Comparison of ENCODE assay signal across 15 mouse cellular contexts in genomic region chr19:7508026-7508425, GRCm38 (mm10). TPM values are rescaled to one million over a fixed set of nuclear protein-coding genes. Genes with fewer than 3 reads are reported as not detected.
DNase-seq lines count a peak whose midpoint lies in the region; ATAC-seq and TF ChIP-seq lines count a peak whose summit lies in the region.
"Had no signal": no experiment of that assay in that cellular context is flagged by ENCODE, and none has a peak within 500 bp of the region (broad histone marks: within the 10 kb centered on the region; RNA-seq: fewer than 3 reads in every experiment).

No protein-coding gene starts in this region.

- no peak for ATAC-seq in stomach, postnatal 0 days (ENCODE audit: low FRiP score, low TSS enrichment)
- ATAC-seq in hindbrain, embryonic 11.5 days (ENCODE audit: low FRiP score) = no peak
- ATAC-seq: forebrain, embryonic 14.5 days; hindbrain, embryonic 16.5 days had no signal

- no peak for TF ChIP-seq EP300 in MEL (IDR thresholded peaks at IDR 0.05; ENCODE audit: low read depth in 1 of 2, low read length in 2 of 2)
- no peak for TF ChIP-seq EP300 in stomach, postnatal 0 days (optimal IDR thresholded peaks at IDR 0.05)

- H3K27ac ChIP-seq in layer of hippocampus, adult 2 months = no peak overlapping the region
- H3K27ac ChIP-seq in MEL (ENCODE audit: control insufficient read depth, low read depth, low read length) = no peak overlapping the region
- H3K27ac ChIP-seq in stomach, postnatal 0 days (replicated peaks) = no peak overlapping the region
- H3K27ac ChIP-seq in hindbrain, embryonic 11.5 days (ENCODE audit: low read depth, low read length) = no peak overlapping the region
- H3K27ac ChIP-seq: limb, embryonic 13.5 days had no signal

- TF ChIP-seq RAD21 in MEL (IDR thresholded peaks at IDR 0.05; ENCODE audit: low read depth, low read length) = peak; percentile 16

- no peaks in the 10 kb centered on the region for H3K27me3 ChIP-seq in MEL (ENCODE audit: control insufficient read depth in 1 of 2, insufficient read depth in 2 of 2, low read length in 2 of 2)
- H3K27me3 ChIP-seq in stomach, postnatal 0 days (ENCODE audit: control insufficient read depth, insufficient read depth, low read length) = no peaks in the 10 kb centered on the region
- no peaks in the 10 kb centered on the region for H3K27me3 ChIP-seq in hindbrain, embryonic 11.5 days (ENCODE audit: control insufficient read depth, insufficient read depth, low read length)
- H3K27me3 ChIP-seq: limb, embryonic 13.5 days had no signal

- no peaks in the 10 kb centered on the region; a peak in 1 of 4 replicates for H3K4me1 ChIP-seq in MEL (ENCODE audit: control insufficient read depth in 1 of 2, insufficient read depth in 2 of 2, low read length in 2 of 2)
- H3K4me1 ChIP-seq in stomach, postnatal 0 days (replicated peaks; ENCODE audit: control insufficient read depth, insufficient read depth) = no peaks in the 10 kb centered on the region
- H3K4me1 ChIP-seq in hindbrain, embryonic 11.5 days (replicated peaks; ENCODE audit: control insufficient read depth, insufficient read depth, low read length) = no peaks in the 10 kb centered on the region

- no peak overlapping the region for H3K4me2 ChIP-seq in stomach, postnatal 0 days (replicated peaks; ENCODE audit: low read depth)
- no peak overlapping the region for H3K4me2 ChIP-seq in hindbrain, embryonic 11.5 days (replicated peaks; ENCODE audit: low read depth, low read length)
- H3K4me2 ChIP-seq: limb, embryonic 13.5 days had no signal

- WGBS in stomach, postnatal 0 days = 83% methylated on average over 4 of the region's 4 CpGs
- WGBS in hindbrain, embryonic 11.5 days = 70% methylated on average over 4 of the region's 4 CpGs

- TF ChIP-seq POLR2A in MEL (IDR thresholded peaks at IDR 0.05; ENCODE audit: control insufficient read depth in 1 of 2, insufficient read depth in 1 of 2, low read depth in 1 of 2, low read length in 2 of 2, poor library complexity in 1 of 2) = no peak

- H3K79me2 ChIP-seq in MEL (ENCODE audit: control insufficient read depth, insufficient read depth, low read length, poor library complexity) = peaks cover 4% of the 10 kb centered on the region; the same call in 1 of the 2 replicates

- peak in 1 of 2 experiments; percentile 27 for DNase-seq in layer of hippocampus, adult 2 months (ENCODE audit: low spot score in 2 of 2)
- DNase-seq in layer of hippocampus, postnatal 36 days = no peak
- peak; percentile 32 for DNase-seq in retina, embryonic 14.5 days (ENCODE audit: low spot score)
- DNase-seq in retina, postnatal 1 day = no peak
- DNase-seq in MEL (ENCODE audit: low read depth, low spot score) = no peak
- DNase-seq in stomach, postnatal 0 days (ENCODE audit: low spot score) = no peak
- DNase-seq in hindbrain, embryonic 11.5 days (ENCODE audit: low spot score) = no peak
- DNase-seq: adrenal gland, postnatal 14 days; cerebellum, adult 9-10 months; kidney, adult 8-10 months; lung, postnatal 10 days had no signal

- no peak overlapping the region for H3K4me3 ChIP-seq in layer of hippocampus, adult 2 months
- no peak overlapping the region for H3K4me3 ChIP-seq in MEL (ENCODE audit: control insufficient read depth in 1 of 2, insufficient read depth in 1 of 2, low read depth in 2 of 2, low read length in 2 of 2)
- no peak overlapping the region for H3K4me3 ChIP-seq in stomach, postnatal 0 days (ENCODE audit: low read depth, low read length)
- no peak overlapping the region for H3K4me3 ChIP-seq in hindbrain, embryonic 11.5 days (ENCODE audit: low read depth, low read length)
- H3K4me3 ChIP-seq: limb, embryonic 13.5 days; myocyte had no signal

- peaks cover 0 to 6% of the 10 kb centered on the region in 2 experiments; a peak in 2 of 4 replicates for H3K36me3 ChIP-seq in MEL (ENCODE audit: control insufficient read depth in 1 of 2, insufficient read depth in 2 of 2, low read length in 2 of 2)
- peaks cover 5% of the 10 kb centered on the region for H3K36me3 ChIP-seq in stomach, postnatal 0 days (ENCODE audit: control insufficient read depth, insufficient read depth, low read length)
- H3K36me3 ChIP-seq in hindbrain, embryonic 11.5 days (ENCODE audit: control insufficient read depth, insufficient read depth, low read length) = no peaks in the 10 kb centered on the region

- H3K9ac ChIP-seq in MEL (ENCODE audit: control insufficient read depth, low read depth, low read length, poor library complexity, severe bottlenecking) = no peak overlapping the region
- no peak overlapping the region for H3K9ac ChIP-seq in stomach, postnatal 0 days (ENCODE audit: low read length)
- H3K9ac ChIP-seq in hindbrain, embryonic 11.5 days (ENCODE audit: low read depth, low read length) = no peak overlapping the region
- H3K9ac ChIP-seq: limb, embryonic 13.5 days had no signal

- H3K9me3 ChIP-seq in MEL (replicated peaks; ENCODE audit: insufficient read depth, low read length) = no peaks in the 10 kb centered on the region
- no peaks in the 10 kb centered on the region for H3K9me3 ChIP-seq in stomach, postnatal 0 days (ENCODE audit: control insufficient read depth, low read length)
- H3K9me3 ChIP-seq in hindbrain, embryonic 11.5 days (ENCODE audit: control insufficient read depth, low read length) = no peaks in the 10 kb centered on the region
- H3K9me3 ChIP-seq: limb, embryonic 13.5 days had no signal

- peak; percentile 67 for TF ChIP-seq CTCF in layer of hippocampus, adult 2 months (conservative IDR thresholded peaks at IDR 0.05)
- peak in 2 of 3 experiments; percentile 23 to 38; a peak in 4 of 6 replicates for TF ChIP-seq CTCF in MEL (IDR thresholded peaks at IDR 0.05 in 2 of 3, conservative IDR thresholded peaks at IDR 0.05 in 1 of 3; ENCODE audit: control insufficient read depth in 1 of 3, insufficient read depth in 1 of 3, low read depth in 2 of 3, low read length in 3 of 3, poor library complexity in 1 of 3, severe bottlenecking in 1 of 3)
- peak; percentile 47 for TF ChIP-seq CTCF in stomach, postnatal 0 days (IDR thresholded peaks at IDR 0.05; ENCODE audit: low read depth)

TF ChIP-seq in MEL, 35 proteins besides CTCF, POLR2A, EP300 and RAD21:
- TF ChIP-seq MEF2A (IDR thresholded peaks at IDR 0.05; ENCODE audit: extremely low read depth, insufficient replicate concordance, low read depth, low read length, poor library complexity, severe bottlenecking) (no peak), SMC3 (IDR thresholded peaks at IDR 0.05; ENCODE audit: low read depth, low read length) (peak; percentile 29; the same call in 1 of the 2 replicates)

RNA-seq across cellular contexts. Expression of gene Atl3, which starts 14.2 kb away (rescaled TPM):
- 10 to 100 TPM; 20.5 to 23.0 TPM for total RNA-seq in layer of hippocampus, adult 2 months (2021)
- total RNA-seq in layer of hippocampus, postnatal 36 days (2021) = 10 to 100 TPM; 21.1 to 23.3 TPM
- total RNA-seq in MEL (2012; rRNA removed) = 12.7 and 16.4 TPM in 2 replicates
- 10 to 100 TPM in 1 of 2 experiments, not detected in 1; 15.3 TPM for polyA plus RNA-seq in MEL (2012; ENCODE audit: insufficient read depth in 1 of 2, insufficient read length in 2 of 2, low read depth in 1 of 2, low replicate concordance in 2 of 2, missing spikeins in 1 of 2)
- 14.4 and 17.7 TPM in 2 replicates for polyA plus RNA-seq in stomach, postnatal 0 days (2015; fragmentation: Nextera tagmentation; extraction: Ambion mirVana)
- polyA plus RNA-seq in hindbrain, embryonic 11.5 days (2014; fragmentation: Nextera tagmentation; extraction: Ambion mirVana) = 8.4 and 9.4 TPM in 2 replicates

RNA-seq across cellular contexts. Expression of gene Rtn3, which starts 24.9 kb away (rescaled TPM):
- total RNA-seq in layer of hippocampus, adult 2 months (2021) = 100 to 1,000 TPM; 733 to 764 TPM
- total RNA-seq in layer of hippocampus, postnatal 36 days (2021) = 100 to 1,000 TPM; 737 to 795 TPM
- total RNA-seq in MEL (2012; rRNA removed) = 33.4 and 38.4 TPM in 2 replicates
- 100 to 1,000 TPM in 1 of 2 experiments, not detected in 1; 118 TPM for polyA plus RNA-seq in MEL (2012; ENCODE audit: insufficient read depth in 1 of 2, insufficient read length in 2 of 2, low read depth in 1 of 2, low replicate concordance in 2 of 2, missing spikeins in 1 of 2)
- 116 and 120 TPM in 2 replicates for polyA plus RNA-seq in stomach, postnatal 0 days (2015; fragmentation: Nextera tagmentation; extraction: Ambion mirVana)
- polyA plus RNA-seq in hindbrain, embryonic 11.5 days (2014; fragmentation: Nextera tagmentation; extraction: Ambion mirVana) = 300 and 304 TPM in 2 replicates

RNA-seq across cellular contexts. Expression of gene Pla2g16, which starts 49.2 kb away (rescaled TPM):
- 10 to 100 TPM; 29.8 to 34.2 TPM for total RNA-seq in layer of hippocampus, adult 2 months (2021)
- total RNA-seq in layer of hippocampus, postnatal 36 days (2021) = 10 to 100 TPM; 28.3 to 28.8 TPM
- 16.3 and 19.0 TPM in 2 replicates for total RNA-seq in MEL (2012; rRNA removed)
- 10 to 100 TPM in 1 of 2 experiments, not detected in 1; 24.7 TPM for polyA plus RNA-seq in MEL (2012; ENCODE audit: insufficient read depth in 1 of 2, insufficient read length in 2 of 2, low read depth in 1 of 2, low replicate concordance in 2 of 2, missing spikeins in 1 of 2)
- polyA plus RNA-seq in stomach, postnatal 0 days (2015; fragmentation: Nextera tagmentation; extraction: Ambion mirVana) = 23.9 and 25.0 TPM in 2 replicates
- polyA plus RNA-seq in hindbrain, embryonic 11.5 days (2014; fragmentation: Nextera tagmentation; extraction: Ambion mirVana) = 2.7 and 4.4 TPM in 2 replicates

Comparison
In these comparisons a context has a peak if more than half of its experiments do, and no peak if none do; other contexts are left out.
1. RNA of gene Rtn3, which starts 24.9 kb away (total RNA-seq): 737 to 795 TPM in layer of hippocampus, postnatal 36 days and 733 to 764 TPM in layer of hippocampus, adult 2 months; 33.4 to 38.4 TPM in MEL; every median in the first group is over 10 times any median in the second.
2. Peak in every context shown above with its lines, with median percentiles within 50 percentile points of each other: CTCF ChIP-seq.